Mouse (Mus musculus) kidney, adult 2 months (tissue): ENCODE data around the gene Akap7.

ENCODE experiments used
- CTCF ChIP-seq: fragments of 200-500 bp; conservative IDR thresholded peaks from 2 replicates; pipeline ENCODE4 v1.5.1; 2011; ENCODE audit warnings: low read depth, mild to moderate bottlenecking, control low read depth, low read length, moderate library complexity, mixed read lengths; ENCODE audit not compliant: insufficient read depth, insufficient read length
- POLR2A ChIP-seq: fragments of 200-500 bp; IDR thresholded peaks from one replicate; pipeline ENCODE4 v1.6.1; 2011; ENCODE audit warnings: low read depth, low read length, control low read depth

DNA sequence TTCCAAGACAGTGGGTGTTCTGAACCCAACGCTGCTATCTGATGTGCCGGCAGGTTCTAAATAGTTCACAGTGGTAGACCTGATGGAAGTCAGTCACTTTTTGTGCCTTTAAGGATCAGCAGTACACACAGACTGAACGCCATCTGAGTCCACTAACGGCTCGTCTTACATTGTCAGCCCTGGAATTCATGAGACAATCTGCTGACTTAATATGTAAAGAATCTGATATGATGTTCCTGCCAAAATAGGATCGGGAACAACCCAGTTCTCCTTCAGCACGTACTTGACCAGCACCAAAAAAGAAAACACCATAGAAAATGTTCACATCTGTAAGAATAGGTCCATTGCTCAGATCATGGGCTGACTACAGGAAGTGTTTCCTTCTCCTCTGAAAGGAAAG is 32.2 kb downstream of the Akap7 start:
- TF ChIP-seq CTCF (no peak), POLR2A (no peak)
